Comparison of ENCODE assay signal across 28 mouse cellular contexts in the genomic region with DNA sequence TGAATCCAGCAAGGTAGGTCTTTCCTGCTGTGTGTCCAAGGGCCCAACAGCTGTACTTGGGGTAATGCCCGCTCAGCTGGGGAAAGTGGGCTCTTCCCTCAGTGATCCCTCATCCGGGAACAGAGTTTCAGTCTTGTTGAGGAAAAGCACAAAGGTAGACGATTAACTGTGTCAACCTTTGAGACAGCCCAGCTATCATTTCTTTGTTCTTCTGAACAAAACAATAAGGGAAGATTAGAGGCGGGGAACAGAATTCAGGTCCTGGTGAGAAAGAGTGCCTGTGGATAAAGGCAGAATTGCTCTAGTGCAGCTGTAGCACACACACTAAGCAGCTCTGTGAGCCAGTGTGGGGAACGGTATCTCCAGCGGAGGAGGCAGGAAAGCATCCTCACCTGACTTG.
"Had no signal": no experiment of that assay in that cellular context is flagged by ENCODE, and none has a peak within 500 bp of the region (broad histone marks: within the 10 kb centered on the region; RNA-seq: fewer than 3 reads in every experiment).

No protein-coding gene starts in this region.

- H3K36me3 ChIP-seq: heart, embryonic 13.5 days; heart, embryonic 15.5 days; hindbrain, embryonic 10.5 days; hindbrain, embryonic 12.5 days; intestine, embryonic 15.5 days; limb, embryonic 13.5 days; limb, embryonic 15.5 days; liver, embryonic 12.5 days had no signal

- H3K4me2 ChIP-seq: heart, embryonic 11.5 days; heart, embryonic 13.5 days; heart, embryonic 15.5 days; hindbrain, embryonic 12.5 days; hindbrain, embryonic 14.5 days; intestine, embryonic 15.5 days; limb, embryonic 13.5 days; limb, embryonic 15.5 days; liver, embryonic 12.5 days had no signal

- H3K4me3 ChIP-seq: gastrocnemius, adult 2 months; heart, adult 2 months; heart, embryonic 13.5 days; heart, embryonic 15.5 days; hindbrain, embryonic 10.5 days; hindbrain, embryonic 12.5 days; intestine, embryonic 15.5 days; limb, embryonic 13.5 days; limb, embryonic 15.5 days; liver, embryonic 12.5 days had no signal

- H3K27ac ChIP-seq: gastrocnemius, adult 2 months; heart, adult 2 months; heart, embryonic 13.5 days; heart, embryonic 15.5 days; hindbrain, embryonic 10.5 days; hindbrain, embryonic 12.5 days; hindbrain, embryonic 14.5 days; intestine, embryonic 15.5 days; kidney, postnatal 0 days; limb, embryonic 13.5 days; limb, embryonic 15.5 days; liver, embryonic 12.5 days; liver, embryonic 14.5 days had no signal

- H3K9ac ChIP-seq: heart, embryonic 13.5 days; heart, embryonic 15.5 days; hindbrain, embryonic 12.5 days; hindbrain, embryonic 14.5 days; intestine, embryonic 15.5 days; limb, embryonic 13.5 days; limb, embryonic 15.5 days; liver, embryonic 12.5 days; liver, embryonic 14.5 days had no signal

- H3K9me3 ChIP-seq: heart, embryonic 13.5 days; heart, embryonic 15.5 days; hindbrain, embryonic 10.5 days; hindbrain, embryonic 12.5 days; intestine, embryonic 15.5 days; limb, embryonic 13.5 days; limb, embryonic 15.5 days; liver, embryonic 12.5 days had no signal

- DNase-seq: gastrocnemius, adult 2 months; gastrocnemius, postnatal 10 days; gastrocnemius, postnatal 25 days; heart, adult 2 months; heart, postnatal 14 days; heart, postnatal 4 days; kidney, adult 18-20 months; kidney, adult 8-10 months; kidney, postnatal 14 days; kidney, postnatal 36 days; layer of hippocampus, adult 9-11 months; layer of hippocampus, postnatal 36 days; left cerebral cortex, postnatal 4 days had no signal

- ATAC-seq: hindbrain, embryonic 16.5 days; inflammation-experienced regulatory T-cells, adult 6 months; intestine, embryonic 15.5 days; intestine, postnatal 0 days; liver, embryonic 12.5 days had no signal

- H3K4me1 ChIP-seq: intestine, embryonic 15.5 days; limb, embryonic 15.5 days; liver, embryonic 12.5 days had no signal

- H3K27me3 ChIP-seq: heart, embryonic 13.5 days; heart, embryonic 15.5 days; intestine, embryonic 15.5 days; limb, embryonic 13.5 days; limb, embryonic 15.5 days; liver, embryonic 12.5 days had no signal
